ENCODE assay signal across 8 mouse cellular contexts in the genomic region with DNA sequence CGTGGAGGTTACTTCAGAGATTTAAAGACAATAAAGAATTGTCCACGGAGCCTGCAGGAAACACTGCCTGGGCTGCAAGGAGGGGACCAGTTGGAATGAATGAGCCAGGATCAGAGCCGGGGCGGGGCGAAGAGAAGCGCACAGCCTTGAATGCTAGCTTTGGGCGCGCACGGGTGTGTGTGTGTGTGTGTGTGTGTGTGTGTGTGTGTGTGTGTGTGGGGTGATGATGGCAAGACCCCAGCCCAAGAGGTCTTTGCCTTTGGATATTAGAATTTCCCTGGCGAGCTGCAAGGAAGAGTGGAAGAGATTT. TPM values are rescaled to one million over a fixed set of nuclear protein-coding genes. Genes with fewer than 3 reads are reported as not detected.
DNase-seq lines count a peak whose midpoint lies in the region; ATAC-seq and TF ChIP-seq lines count a peak whose summit lies in the region.

No protein-coding gene starts in this region.

- no peak for TF ChIP-seq EP300 in liver, postnatal 0 days (IDR thresholded peaks at IDR 0.05; ENCODE audit: low read depth)

- no peak overlapping the region for H3K9ac ChIP-seq in liver, embryonic 11.5 days (ENCODE audit: low read depth, low read length)
- H3K9ac ChIP-seq in forebrain, embryonic 16.5 days (replicated peaks; ENCODE audit: low read depth, low read length): peak overlapping the region; percentile 84
- H3K9ac ChIP-seq in liver, postnatal 0 days (replicated peaks): no peak overlapping the region

- H3K4me2 ChIP-seq in liver, embryonic 11.5 days: peak overlapping the region; percentile 86
- peak overlapping the region; percentile 94 for H3K4me2 ChIP-seq in forebrain, embryonic 16.5 days (ENCODE audit: low read length)
- peak overlapping the region; percentile 71 for H3K4me2 ChIP-seq in liver, postnatal 0 days (ENCODE audit: low read depth, low read length)

- no peaks in the 10 kb centered on the region for H3K9me3 ChIP-seq in liver, embryonic 11.5 days (ENCODE audit: control insufficient read depth, low read length)
- no peaks in the 10 kb centered on the region for H3K9me3 ChIP-seq in forebrain, embryonic 16.5 days (ENCODE audit: control insufficient read depth, low read length)
- H3K9me3 ChIP-seq in liver, postnatal 0 days (ENCODE audit: low read length): no peaks in the 10 kb centered on the region

- H3K4me1 ChIP-seq in liver, embryonic 11.5 days (replicated peaks; ENCODE audit: control insufficient read depth, insufficient read depth, low read length): no peaks in the 10 kb centered on the region; the same call in 1 of the 2 replicates
- peaks cover 55% of the 10 kb centered on the region for H3K4me1 ChIP-seq in forebrain, embryonic 16.5 days (replicated peaks; ENCODE audit: control insufficient read depth, insufficient read depth, low read length)
- no peaks in the 10 kb centered on the region for H3K4me1 ChIP-seq in liver, postnatal 0 days (ENCODE audit: insufficient read depth)

- WGBS in liver, embryonic 11.5 days: 0% methylated on average over 10 of the region's 10 CpGs
- WGBS in forebrain, embryonic 16.5 days: under 1% methylated on average over 10 of the region's 10 CpGs
- WGBS in liver, postnatal 0 days (ENCODE audit: insufficient replicate concordance): 5% methylated on average over 10 of the region's 10 CpGs

- no peaks in the 10 kb centered on the region for H3K36me3 ChIP-seq in liver, embryonic 11.5 days (ENCODE audit: control insufficient read depth, insufficient read depth, low read length)
- no peaks in the 10 kb centered on the region for H3K36me3 ChIP-seq in forebrain, embryonic 16.5 days (ENCODE audit: control insufficient read depth, insufficient read depth)
- no peaks in the 10 kb centered on the region for H3K36me3 ChIP-seq in liver, postnatal 0 days (replicated peaks; ENCODE audit: insufficient read depth, low read length)

- peak overlapping the region; percentile 57 for H3K4me3 ChIP-seq in liver, embryonic 11.5 days (ENCODE audit: low read depth, low read length)
- H3K4me3 ChIP-seq in forebrain, embryonic 16.5 days (replicated peaks; ENCODE audit: low read length): peak overlapping the region; percentile 80
- no peak overlapping the region for H3K4me3 ChIP-seq in liver, postnatal 0 days (ENCODE audit: low read depth, low read length)

- DNase-seq in adrenal gland, adult 2 months: peak; percentile 20
- no peak for DNase-seq in adrenal gland, adult 18-20 months (ENCODE audit: low spot score in 2 of 2)
- no peak for DNase-seq in liver, embryonic 11.5 days (ENCODE audit: low spot score)
- no peak for DNase-seq in liver
- no peak for DNase-seq in liver, postnatal 0 days
- no peak for DNase-seq in spleen, postnatal 4 days (ENCODE audit: low spot score in 2 of 2)
- DNase-seq in T-cell, adult 2 months (ENCODE audit: low spot score): no peak

- peaks cover 54% of the 10 kb centered on the region for H3K27me3 ChIP-seq in liver, embryonic 11.5 days (replicated peaks; ENCODE audit: control insufficient read depth, insufficient read depth, low read length)
- 0 out of 2 replicates have a peak, but pooled peaks cover 4% of the 10 kb centered on the region for H3K27me3 ChIP-seq in forebrain, embryonic 16.5 days (replicated peaks; ENCODE audit: control insufficient read depth, insufficient read depth, low read length)
- H3K27me3 ChIP-seq in liver, postnatal 0 days (ENCODE audit: insufficient read depth, low read length): peaks cover 63% of the 10 kb centered on the region

- no peak for TF ChIP-seq CTCF in liver, postnatal 0 days (IDR thresholded peaks at IDR 0.05; ENCODE audit: low read depth)

- H3K27ac ChIP-seq in liver, embryonic 11.5 days (ENCODE audit: low read depth, low read length): no peak overlapping the region
- H3K27ac ChIP-seq in forebrain, embryonic 16.5 days (ENCODE audit: low read length): peak overlapping the region; percentile 82
- no peak overlapping the region for H3K27ac ChIP-seq in liver, postnatal 0 days (ENCODE audit: low read depth)

- no peak for ATAC-seq in liver, embryonic 11.5 days (replicated peaks; ENCODE audit: low FRiP score)
- ATAC-seq in forebrain, embryonic 16.5 days: no peak; the same call in 1 of the 2 replicates
- ATAC-seq in liver, postnatal 0 days: no peak

RNA-seq across cellular contexts. Expression of gene Slc1a2, which starts 1.0 kb away (rescaled TPM):
- total RNA-seq in adrenal gland, adult 2 months (2021): under 1 TPM; 0.14 to 0.55 TPM
- 0.01 TPM in 1 of 2 replicates, not detected in the other for polyA plus RNA-seq in adrenal gland, adult 2 months (2012; rRNA removed)
- under 1 TPM; 0.17 to 0.35 TPM for total RNA-seq in adrenal gland, adult 18-20 months (2021)
- 0.23 and 0.43 TPM in 2 replicates for polyA plus RNA-seq in liver, embryonic 11.5 days (2014; fragmentation: Nextera tagmentation; extraction: Ambion mirVana)
- 9.6 and 11.0 TPM in 2 replicates for polyA plus RNA-seq in forebrain, embryonic 16.5 days (2015; fragmentation: Nextera tagmentation; extraction: Ambion mirVana)
- 0.74 and 1.1 TPM in 2 replicates for polyA plus RNA-seq in liver, postnatal 0 days (2015; fragmentation: Nextera tagmentation; extraction: Ambion mirVana)
